Mouse (Mus musculus): ENCODE results near the gene Majin.

Gene Majin

GRCm38 (mm10) chr19:6262839-6263433, 78.7 kb downstream of the Majin start:
- no peak for DNase-seq (ENCODE audit: low spot score in 2 of 2)

GRCm38 (mm10) chr19:6264200-6264599, 80.0 kb downstream of the Majin start:
- no peak for DNase-seq (ENCODE audit: low spot score in 2 of 2)

GRCm38 (mm10) chr19:6264945-6265344, 80.8 kb downstream of the Majin start:
- DNase-seq (ENCODE audit: low spot score in 2 of 2): no peak

GRCm38 (mm10) chr19:6265727-6266182, 81.6 kb downstream of the Majin start:
- no peak for DNase-seq (ENCODE audit: low spot score in 2 of 2)

GRCm38 (mm10) chr19:6267306-6268169, 83.3 kb downstream of the Majin start:
- no peak for DNase-seq (ENCODE audit: low spot score in 2 of 2)

GRCm38 (mm10) chr19:6268170-6268528, 84.0 kb downstream of the Majin start:
- DNase-seq (ENCODE audit: low spot score in 2 of 2): peak; percentile 63 to 79

GRCm38 (mm10) chr19:6268670-6269132, 84.5 kb downstream of the Majin start:
- no peak for DNase-seq (ENCODE audit: low spot score in 2 of 2)

- DNase-seq (ENCODE audit: low spot score in 2 of 2): no peak
Measured at GRCm38 (mm10) chr19:6269798-6270475, 85.7 kb downstream of the Majin start.

- DNase-seq (ENCODE audit: low spot score in 2 of 2): no peak
Measured at GRCm38 (mm10) chr19:6270661-6271060, 86.5 kb downstream of the Majin start.

GRCm38 (mm10) chr19:6271206-6271605, 87.0 kb downstream of the Majin start:
- DNase-seq (ENCODE audit: low spot score in 2 of 2): no peak

GRCm38 (mm10) chr19:6272053-6272452, 87.9 kb downstream of the Majin start:
- DNase-seq (ENCODE audit: low spot score in 2 of 2): no peak

GRCm38 (mm10) chr19:6272738-6273137, 88.5 kb downstream of the Majin start:
- DNase-seq (ENCODE audit: low spot score in 2 of 2): no peak

- DNase-seq (ENCODE audit: low spot score in 2 of 2): no peak
Measured at GRCm38 (mm10) chr19:6273592-6273991, 89.4 kb downstream of the Majin start.

Data from frontal cortex, postnatal 14 days (tissue).